Mouse (Mus musculus) ES-E14 (cell line): ENCODE data around the gene Sesn2. TPM values are rescaled to one million over a fixed set of nuclear protein-coding genes. Genes with fewer than 3 reads are reported as not detected.
A peak's percentile ranks its signal among the peaks of the same experiment; 100 is the strongest.
"Not testable (repeated sequence)": the region's sequence is repeated elsewhere in the genome, so short reads cannot be mapped to it uniquely, and the experiment has no call there.

Source experiments
- DNase-seq: peaks from one replicate; pipeline ENCODE4 v3.0.0-alpha.2; 2013; ENCODE audit warnings: low read depth, low spot score
- H3K27ac ChIP-seq: 2 replicates; pipeline ENCODE4 v1.5.1; 2012; ENCODE audit warnings: low read depth, mild to moderate bottlenecking, low read length, moderate library complexity, mixed read lengths; ENCODE audit not compliant: poor library complexity, insufficient read depth, severe bottlenecking
- H3K36me3 ChIP-seq: 2 replicates; pipeline ENCODE4 v1.6.1; 2012; ENCODE audit warnings: mild to moderate bottlenecking, low read length, moderate library complexity, mixed read lengths; ENCODE audit not compliant: control insufficient read depth, poor library complexity, insufficient read depth, severe bottlenecking
- H3K4me1 ChIP-seq, 2 experiments: fragments of 150-350 bp in 1 of 2; sonication (generic) in 1 of 2; 2 replicates each; pipeline ENCODE4 v1.6.1; 2012; ENCODE audit warnings: low read length in 2 of 2, mild to moderate bottlenecking in 1 of 2, mixed read lengths in 1 of 2; ENCODE audit not compliant: control insufficient read depth in 2 of 2, insufficient read depth in 2 of 2, poor library complexity in 1 of 2
- H3K4me3 ChIP-seq, 2 experiments: fragments of 150-350 bp in 1 of 2; sonication (generic) in 1 of 2; 2 replicates each; pipeline ENCODE4 v1.5.1; 2012; ENCODE audit warnings: low read length in 2 of 2, low read depth in 1 of 2, mild to moderate bottlenecking in 1 of 2, mixed read lengths in 1 of 2; ENCODE audit not compliant: insufficient read depth in 1 of 2, poor library complexity in 1 of 2, severe bottlenecking in 1 of 2
- H3K9ac ChIP-seq: 2 replicates; pipeline ENCODE4 v1.6.1; 2012; ENCODE audit warnings: low read depth, mild to moderate bottlenecking, low read length, mixed read lengths; ENCODE audit not compliant: poor library complexity, insufficient read depth, severe bottlenecking
- H3K9me3 ChIP-seq: fragments of 150-350 bp; sonication (generic); 2 replicates; pipeline ENCODE4 v1.6.1; 2012; ENCODE audit warnings: low read depth, mild to moderate bottlenecking, low read length; ENCODE audit not compliant: control insufficient read depth, insufficient read depth
- CHD2 ChIP-seq: IDR thresholded peaks from 2 replicates; pipeline ENCODE4 v1.6.1; 2014; ENCODE audit warnings: mild to moderate bottlenecking, low read depth, low read length, inconsistent platforms
- HCFC1 ChIP-seq: IDR thresholded peaks from 2 replicates; pipeline ENCODE4 v1.6.1; 2012; ENCODE audit warnings: low read length, inconsistent platforms, borderline replicate concordance; ENCODE audit not compliant: insufficient read depth
- MAFK ChIP-seq: IDR thresholded peaks from 2 replicates; pipeline ENCODE4 v1.6.1; 2014; ENCODE audit warnings: mild to moderate bottlenecking, low read depth, low read length, inconsistent platforms; ENCODE audit not compliant: insufficient read depth
- ZC3H11A ChIP-seq: IDR thresholded peaks from 2 replicates; pipeline ENCODE4 v1.6.1; 2012; ENCODE audit warnings: low read depth, mild to moderate bottlenecking, inconsistent platforms, low read length, borderline replicate concordance
- ZNF384 ChIP-seq: IDR thresholded peaks from 2 replicates; pipeline ENCODE4 v1.6.1; 2012; ENCODE audit warnings: low read depth, low read length, inconsistent platforms
- in situ Hi-C, 2 experiments: fragments of 600-800 bp; cut with MboI; formaldehyde crosslinking; loops; one replicate each; pipeline ENCODE4 v1.15.1; 2025; ENCODE audit warnings: low sequenced_read_pairs in 2 of 2, inconsistent platforms in 1 of 2; ENCODE audit not compliant: unreplicated experiment in 2 of 2
- total RNA-seq: library from RNA; depleted of rRNA; stranded (reverse); fragments of 300-350 nt; gene quantifications from 2 replicates; pipeline ENCODE4 v1.2.3, GENCODE M21; 2012

Sesn2 gene
- total RNA-seq, 1 experiment: 75.8 TPM

- in situ Hi-C loops: no loop called here
- no peak overlapping the region for H3K4me3 ChIP-seq
- no peak overlapping the region for H3K9ac ChIP-seq
- no peaks in the 10 kb centered on the region for H3K36me3 ChIP-seq
- H3K4me1 ChIP-seq: peaks cover 0 to 8% of the 10 kb centered on the region in 2 experiments; a peak in 2 of 4 replicates
- H3K27ac ChIP-seq: no peak overlapping the region
- DNase-seq: no peak
- TF ChIP-seq ZNF384: no peak
- no peak for TF ChIP-seq MAFK
- no peak for TF ChIP-seq HCFC1
- TF ChIP-seq CHD2: no peak
- no peak for TF ChIP-seq ZC3H11A
- H3K9me3 ChIP-seq: no peaks in the 10 kb centered on the region
Measured at GRCm38 (mm10) chr4:132482956-132483608, 27.2 kb downstream of the Sesn2 start.

- H3K27ac ChIP-seq, H3K9me3 ChIP-seq, H3K4me1 ChIP-seq, in situ Hi-C loops, H3K36me3 ChIP-seq, H3K9ac ChIP-seq, H3K4me3 ChIP-seq, DNase-seq: not testable (repeated sequence)
- peak; percentile 79 for TF ChIP-seq ZNF384
Measured at GRCm38 (mm10) chr4:132482104-132482503, 28.2 kb downstream of the Sesn2 start.

- H3K9me3 ChIP-seq: no peaks in the 10 kb centered on the region
- TF ChIP-seq ZNF384 (no peak), HCFC1 (no peak), CHD2 (no peak), ZC3H11A (no peak), MAFK (no peak)
- in situ Hi-C loops: no loop called here
- no peak overlapping the region for H3K9ac ChIP-seq
- no peak overlapping the region for H3K4me3 ChIP-seq
- no peak for DNase-seq
- H3K27ac ChIP-seq: no peak overlapping the region
- peaks cover 0 to 8% of the 10 kb centered on the region in 2 experiments; a peak in 1 of 4 replicates for H3K4me1 ChIP-seq
- H3K36me3 ChIP-seq: no peaks in the 10 kb centered on the region
Measured at GRCm38 (mm10) chr4:132477833-132478232, 32.5 kb downstream of the Sesn2 start.

DNA sequence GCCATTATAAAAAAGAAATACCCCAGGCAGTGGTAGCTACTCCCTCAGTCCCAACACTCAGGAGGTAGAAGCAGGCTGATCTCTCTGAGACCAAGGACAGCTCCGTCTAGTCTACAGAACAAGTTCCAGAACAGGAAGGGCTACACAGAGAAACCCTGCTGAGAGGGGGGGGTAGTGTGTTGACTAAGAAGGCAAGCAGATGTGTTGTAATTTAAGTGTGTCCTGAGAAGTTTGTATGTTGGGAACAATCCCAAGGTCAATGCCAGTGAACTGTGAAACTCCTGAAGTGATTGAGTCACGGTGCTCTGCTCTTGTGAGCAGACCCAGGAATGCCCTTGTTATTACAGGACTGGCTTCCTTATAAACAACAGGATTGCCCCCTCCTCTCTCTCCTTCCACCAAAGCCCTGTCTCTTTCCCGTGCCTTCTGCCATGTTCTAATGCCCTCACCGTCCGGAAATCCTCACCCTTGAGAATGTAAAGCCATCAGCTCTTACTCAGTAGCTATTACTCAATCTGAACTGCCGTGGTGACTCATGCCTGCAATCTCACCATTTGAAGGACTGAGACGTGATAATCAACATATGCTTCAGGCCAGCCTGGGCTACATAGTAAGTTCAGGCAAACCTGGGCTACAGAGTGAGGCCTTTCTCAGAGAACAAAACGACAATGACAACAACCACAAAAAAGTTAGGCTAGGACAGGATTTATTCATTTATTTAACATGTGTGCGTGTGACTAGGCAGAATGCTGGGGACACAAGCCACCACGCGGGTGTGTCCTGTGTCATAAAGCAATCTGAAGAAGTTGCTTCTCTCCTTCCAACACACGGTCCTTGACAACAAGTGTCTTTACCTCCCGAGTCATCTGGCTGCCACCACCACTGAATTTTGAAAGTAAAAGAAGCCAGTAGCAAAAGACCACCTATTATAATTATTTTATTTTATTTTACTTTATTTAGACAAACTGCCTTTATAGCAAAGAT lies 34.1 kb downstream of the Sesn2 start:
- H3K9me3 ChIP-seq: no peaks in the 10 kb centered on the region
- no peak overlapping the region for H3K9ac ChIP-seq
- no peak overlapping the region for H3K27ac ChIP-seq
- H3K36me3 ChIP-seq: no peaks in the 10 kb centered on the region
- no peak for DNase-seq
- peaks cover 0 to 10% of the 10 kb centered on the region in 2 experiments; a peak in 1 of 4 replicates for H3K4me1 ChIP-seq
- no peak overlapping the region for H3K4me3 ChIP-seq
- TF ChIP-seq MAFK (no peak), HCFC1 (no peak), ZC3H11A (no peak), CHD2 (no peak)
- in situ Hi-C loops: no loop called here
